Mouse (Mus musculus) stomach, embryonic 14.5 days (tissue): ENCODE data around the gene Prdm8. TPM values are rescaled to one million over a fixed set of nuclear protein-coding genes. Genes with fewer than 3 reads are reported as not detected.

Source experiments
- ATAC-seq: fragments of 200-750 bp; cut with Nextera tagmentation; 2 replicates; pipeline ENCODE4 v1.8.0; 2017; ENCODE audit warnings: low read depth, moderate TSS enrichment; ENCODE audit not compliant: insufficient number of reproducible peaks, insufficient read depth, low FRiP score
- H3K27ac ChIP-seq: fragments of 300-500 bp; sonication (generic); 2 replicates; pipeline ENCODE4 v1.5.1; 2014; ENCODE audit warnings: mild to moderate bottlenecking, low read length, moderate library complexity, mixed read lengths
- H3K27me3 ChIP-seq: fragments of 300-500 bp; sonication (generic); 2 replicates; pipeline ENCODE4 v1.6.1; 2014; ENCODE audit warnings: low read length, control low read depth, mixed read lengths; ENCODE audit not compliant: control insufficient read depth, insufficient read depth
- H3K36me3 ChIP-seq: fragments of 300-500 bp; sonication (generic); 2 replicates; pipeline ENCODE4 v1.6.1; 2014; ENCODE audit warnings: mild to moderate bottlenecking, control low read depth, low read length, moderate library complexity, mixed read lengths; ENCODE audit not compliant: control insufficient read depth, insufficient read depth
- H3K4me1 ChIP-seq: fragments of 300-500 bp; sonication (generic); 2 replicates; pipeline ENCODE4 v1.6.1; 2014; ENCODE audit warnings: low read length, control low read depth, mixed read lengths; ENCODE audit not compliant: control insufficient read depth, insufficient read depth
- H3K4me2 ChIP-seq: fragments of 300-500 bp; sonication (generic); replicated peaks from 2 replicates; pipeline ENCODE4 v1.6.1; 2014; ENCODE audit warnings: low read depth, low read length, control low read depth
- H3K4me3 ChIP-seq: fragments of 300-500 bp; sonication (generic); 2 replicates; pipeline ENCODE4 v1.5.1; 2014; ENCODE audit warnings: low read depth, low read length, control low read depth
- H3K9ac ChIP-seq: fragments of 300-500 bp; sonication (generic); replicated peaks from 2 replicates; pipeline ENCODE4 v1.6.1; 2014; ENCODE audit warnings: low read depth, mild to moderate bottlenecking, control low read depth, low read length, moderate library complexity, mixed read lengths
- H3K9me3 ChIP-seq: fragments of 300-500 bp; sonication (generic); 2 replicates; pipeline ENCODE4 v1.6.1; 2016; ENCODE audit warnings: low read depth, low read length, control low read depth; ENCODE audit not compliant: control insufficient read depth
- WGBS: fragments of 180-500 bp; shearing (Covaris S2); extraction: QIAGEN DNeasy Blood & Tissue Kit; methylation state at CpG from one replicate; pipeline ENCODE4 v1.1.7; 2014; 5-methylcytosine and 5-hydroxymethylcytosine counted together
- polyA plus RNA-seq: library from polyadenylated mRNA; unstranded; fragments of >200 nt; fragmentation: Nextera tagmentation; extraction: Ambion mirVana; gene quantifications from 2 replicates; pipeline ENCODE4 v1.2.1, GENCODE M21; 2014

The Prdm8 gene
- polyA plus RNA-seq, 1 experiment from 2014 or later, result 0.22 TPM

DNA sequence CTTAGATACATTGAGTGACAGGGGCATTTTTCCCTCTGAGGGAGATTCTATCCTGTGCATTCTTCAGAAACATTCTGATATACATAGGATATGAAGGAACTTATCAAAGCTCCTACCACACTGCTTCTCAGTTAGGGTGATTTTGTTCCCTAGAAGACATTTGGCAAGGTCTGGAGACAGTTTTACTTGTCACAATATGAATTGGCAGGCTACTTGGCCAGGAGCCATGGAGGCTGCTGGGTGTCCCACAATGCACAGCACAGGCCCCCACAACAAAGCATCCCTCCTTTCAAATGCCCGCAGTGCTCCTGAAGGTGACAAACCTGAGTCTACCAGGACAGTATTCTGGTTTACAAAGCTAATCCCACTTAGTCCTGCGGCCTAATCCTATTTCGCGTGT lies 55.0 kb downstream of the Prdm8 start:
- no peak for ATAC-seq
- no peak overlapping the region for H3K4me3 ChIP-seq
- H3K4me1 ChIP-seq, result no peaks in the 10 kb centered on the region
- no peaks in the 10 kb centered on the region for H3K36me3 ChIP-seq
- H3K9me3 ChIP-seq, result no peaks in the 10 kb centered on the region
- H3K27me3 ChIP-seq, result no peaks in the 10 kb centered on the region
- no peak overlapping the region for H3K4me2 ChIP-seq
- WGBS, result 52% methylated on average over 4 of the region's 4 CpGs
- no peak overlapping the region for H3K9ac ChIP-seq
- no peak overlapping the region for H3K27ac ChIP-seq

GRCm38 (mm10) chr5:98226710-98227109 lies 59.7 kb downstream of the Prdm8 start:
- H3K4me1 ChIP-seq, result no peaks in the 10 kb centered on the region
- H3K9me3 ChIP-seq, result no peaks in the 10 kb centered on the region
- H3K4me3 ChIP-seq, result no peak overlapping the region
- H3K27ac ChIP-seq, result no peak overlapping the region
- WGBS, result 84% methylated on average over 2 of the region's 2 CpGs
- no peak overlapping the region for H3K4me2 ChIP-seq
- no peak overlapping the region for H3K9ac ChIP-seq
- no peaks in the 10 kb centered on the region for H3K27me3 ChIP-seq
- no peaks in the 10 kb centered on the region for H3K36me3 ChIP-seq
- no peak for ATAC-seq

DNA sequence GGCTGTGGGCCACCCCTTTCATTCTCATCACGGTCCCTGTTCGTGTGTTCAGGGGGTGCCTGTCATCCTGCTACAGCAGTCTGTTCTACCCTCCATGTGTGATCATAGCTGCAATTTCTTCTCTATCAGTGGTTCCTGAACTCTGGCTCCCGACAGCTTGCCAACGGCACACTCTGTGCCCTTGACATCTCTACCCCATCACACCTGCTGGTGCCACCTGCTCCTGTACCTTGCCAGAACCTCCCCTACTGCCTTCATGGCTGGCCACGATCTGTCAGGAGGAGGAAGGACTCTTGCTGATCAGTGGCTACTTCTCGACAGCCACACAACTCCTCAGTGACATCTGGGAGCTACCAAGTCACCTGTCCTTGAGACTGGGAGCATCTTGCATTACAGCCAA lies 62.5 kb downstream of the Prdm8 start:
- H3K9me3 ChIP-seq, result no peaks in the 10 kb centered on the region
- no peak overlapping the region for H3K4me3 ChIP-seq
- H3K36me3 ChIP-seq, result no peaks in the 10 kb centered on the region
- no peak overlapping the region for H3K4me2 ChIP-seq
- no peaks in the 10 kb centered on the region for H3K4me1 ChIP-seq
- no peak overlapping the region for H3K27ac ChIP-seq
- WGBS, result 77% methylated on average over 6 of the region's 6 CpGs
- H3K27me3 ChIP-seq, result no peaks in the 10 kb centered on the region
- no peak for ATAC-seq
- H3K9ac ChIP-seq, result no peak overlapping the region

- Histone ChIP-seq H3K27ac (no peak overlapping the region), H3K27me3 (no peaks in the 10 kb centered on the region), H3K4me3 (no peak overlapping the region), H3K36me3 (no peaks in the 10 kb centered on the region), H3K9ac (no peak overlapping the region), H3K9me3 (no peaks in the 10 kb centered on the region), H3K4me2 (no peak overlapping the region), H3K4me1 (no peaks in the 10 kb centered on the region)
- 72% methylated on average over 6 of the region's 6 CpGs for WGBS
- no peak for ATAC-seq
These were observed 71.5 kb downstream of the Prdm8 start for GRCm38 (mm10) chr5:98238466-98238865.

Other genes with a start within 250 kb of the Prdm8 start
- gene Antxr2, start 136.2 kb upstream of the Prdm8 start, polyA plus RNA-seq, result 22.2 and 24.4 TPM in 2 replicates
- 3.6 and 4.1 TPM in 2 replicates for gene Fgf5, start 87.0 kb downstream of the Prdm8 start, polyA plus RNA-seq
- 0.31 and 0.59 TPM in 2 replicates for gene Cfap299, start 162.1 kb downstream of the Prdm8 start, polyA plus RNA-seq